ENCODE assay signal across 23 mouse cellular contexts in the genomic region with DNA sequence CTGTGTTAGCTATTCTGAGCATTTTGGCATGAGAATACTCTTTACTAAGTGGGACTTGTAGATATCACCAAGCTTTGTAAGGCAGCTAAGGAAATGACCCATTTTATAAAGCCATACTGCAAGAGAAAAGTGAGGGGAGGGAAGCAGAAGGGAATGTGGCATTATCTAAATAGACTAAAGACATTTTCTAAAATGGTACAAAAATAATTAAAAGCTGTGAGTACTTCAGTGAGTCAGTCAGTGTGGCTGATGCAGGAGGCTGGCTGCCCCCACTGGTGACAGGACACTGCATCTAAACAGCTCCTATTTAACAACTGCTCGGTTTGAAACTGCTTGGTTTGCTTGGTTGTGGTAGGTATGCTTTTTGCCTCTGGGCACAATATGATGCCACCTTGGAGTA. TPM values are rescaled to one million over a fixed set of nuclear protein-coding genes. Genes with fewer than 3 reads are reported as not detected.
A peak's percentile ranks its signal among the peaks of the same experiment; 100 is the strongest.
DNase-seq lines count a peak whose midpoint lies in the region; ATAC-seq and TF ChIP-seq lines count a peak whose summit lies in the region.
"Had no signal": no experiment of that assay in that cellular context is flagged by ENCODE, and none has a peak within 500 bp of the region (broad histone marks: within the 10 kb centered on the region; RNA-seq: fewer than 3 reads in every experiment).

No protein-coding gene starts in this region.

- TF ChIP-seq CTCF in layer of hippocampus, adult 2 months (conservative IDR thresholded peaks at IDR 0.05), result 0 out of 2 replicates have a peak, but pooled peaks have one; percentile 9

- H3K4me3 ChIP-seq in layer of hippocampus, adult 2 months, result no peak overlapping the region
- H3K4me3 ChIP-seq: embryonic facial prominence, embryonic 15.5 days; heart, embryonic 15.5 days; hindbrain, embryonic 13.5 days; liver, embryonic 13.5 days; midbrain, embryonic 12.5 days had no signal

- peak in 1 of 2 experiments; percentile 29 for DNase-seq in layer of hippocampus, adult 2 months (ENCODE audit: low spot score in 2 of 2)
- DNase-seq in layer of hippocampus, postnatal 14 days (ENCODE audit: low spot score in 2 of 2), result no peak
- peak; percentile 46 to 58 for DNase-seq in right cerebral cortex, adult 2 months (ENCODE audit: low spot score in 2 of 2)
- no peak for DNase-seq in right cerebral cortex, postnatal 10 days (ENCODE audit: low spot score in 2 of 2)
- peak; percentile 9 for DNase-seq in right cerebral cortex, postnatal 14 days
- DNase-seq in adrenal gland, postnatal 14 days, result no peak
- DNase-seq: adrenal gland, adult 2 months; cerebellum, adult 8-10 months; gastrocnemius, postnatal 36 days; heart, postnatal 36 days; kidney, adult 18-20 months; liver, embryonic 13.5 days; lung, adult 2 months; lung, postnatal 14 days; thymus, postnatal 25 days had no signal

- H3K27ac ChIP-seq in layer of hippocampus, adult 2 months, result peak overlapping the region; percentile 62
- H3K27ac ChIP-seq: embryonic facial prominence, embryonic 15.5 days; heart, embryonic 15.5 days; hindbrain, embryonic 13.5 days; kidney, postnatal 0 days; liver, embryonic 13.5 days; midbrain, embryonic 12.5 days; stomach, postnatal 0 days had no signal

- no peak for ATAC-seq in granulocyte monocyte progenitor cell, adult 5-6 weeks (replicated peaks; ENCODE audit: poor library complexity, severe bottlenecking)
- ATAC-seq: forebrain, embryonic 14.5 days had no signal

RNA-seq across cellular contexts. Expression of gene Rasl11b, which starts 59.9 kb away (rescaled TPM):
- 10 to 100 TPM; 65.6 to 75.4 TPM for total RNA-seq in layer of hippocampus, adult 2 months (2021)
- total RNA-seq in layer of hippocampus, postnatal 14 days (2021), result 10 to 100 TPM; 62.7 to 66.1 TPM
- 16.0 and 17.8 TPM in 2 replicates for total RNA-seq in adrenal gland, postnatal 14 days (2021)
- not detected in 2 replicates for total RNA-seq in granulocyte monocyte progenitor cell, adult 5-6 weeks (2014; fragmentation: Nextera tagmentation)
- 0.99 and 1.8 TPM in 2 replicates for total RNA-seq in granulocyte monocyte progenitor cell, adult 5-6 weeks (2017)

Comparison
In these comparisons a context has a peak if more than half of its experiments do, and no peak if none do; other contexts are left out.
1. DNase-seq: peak in right cerebral cortex, adult 2 months (2 of 2) and right cerebral cortex, postnatal 14 days (single experiment); none in layer of hippocampus, postnatal 14 days (0 of 2), right cerebral cortex, postnatal 10 days (0 of 2) and adrenal gland, postnatal 14 days (single experiment).